Mouse (Mus musculus) kidney, adult 8-10 months (tissue): ENCODE measurements around the gene Olfr91.
"Not testable (repeated sequence)": the region's sequence is repeated elsewhere in the genome, so short reads cannot be mapped to it uniquely, and the experiment has no call there.

Experiments used
- DNase-seq, 2 experiments: peaks; one replicate each; pipeline ENCODE4 v3.0.0; 2022

Gene Olfr91

DNA sequence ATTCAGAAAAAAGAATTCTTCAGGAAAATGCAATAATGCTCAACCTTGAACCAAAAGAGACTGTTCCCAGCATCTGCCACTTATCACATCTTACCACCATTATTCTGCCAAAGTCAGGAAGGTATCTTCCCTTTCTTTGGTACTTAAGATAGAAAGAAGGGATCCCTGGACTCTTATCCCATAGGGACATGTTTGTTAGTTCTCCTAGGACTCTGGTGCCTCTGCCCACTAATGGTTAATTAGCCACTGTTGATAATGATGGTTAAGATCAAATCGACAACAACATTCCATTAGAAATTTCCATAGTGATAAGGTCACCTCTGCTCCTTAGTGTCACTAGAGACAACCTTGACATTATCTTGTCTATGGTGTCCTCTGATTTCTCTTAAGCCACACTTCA lies at the start of gene Olfr91:
TSS of gene Olfr91 (minus strand) at position 101 of the 400 bp plus-strand sequence.
- DNase-seq, result no peak

DNA sequence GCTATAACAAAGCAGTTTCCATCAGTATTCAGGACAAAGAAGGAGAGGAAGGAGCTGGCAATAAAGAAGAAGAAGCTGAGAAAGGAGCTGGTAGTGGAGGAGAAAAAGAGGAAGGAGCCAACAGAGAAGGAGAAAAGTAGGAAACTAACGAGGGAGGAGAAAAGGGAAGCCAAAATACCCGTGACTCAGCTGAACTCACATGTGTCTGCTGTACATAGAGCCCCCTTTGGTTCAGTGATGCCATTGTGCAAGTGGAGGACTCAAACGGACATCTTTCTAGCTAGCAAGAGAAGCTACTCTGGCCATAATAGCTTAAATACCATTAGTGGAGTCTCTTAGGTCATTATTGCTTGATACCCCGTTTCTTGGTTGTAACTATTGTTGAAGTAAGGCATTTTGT lies 33.3 kb upstream of the Olfr91 start:
- not testable (repeated sequence) for DNase-seq

GRCm38 (mm10) chr17:37119988-37120387 lies 21.9 kb upstream of the Olfr91 start, which contains the start of gene Olfr92:
Gene Olfr92 (minus strand): TSS chr17:37120088.
- DNase-seq, result no peak

DNA sequence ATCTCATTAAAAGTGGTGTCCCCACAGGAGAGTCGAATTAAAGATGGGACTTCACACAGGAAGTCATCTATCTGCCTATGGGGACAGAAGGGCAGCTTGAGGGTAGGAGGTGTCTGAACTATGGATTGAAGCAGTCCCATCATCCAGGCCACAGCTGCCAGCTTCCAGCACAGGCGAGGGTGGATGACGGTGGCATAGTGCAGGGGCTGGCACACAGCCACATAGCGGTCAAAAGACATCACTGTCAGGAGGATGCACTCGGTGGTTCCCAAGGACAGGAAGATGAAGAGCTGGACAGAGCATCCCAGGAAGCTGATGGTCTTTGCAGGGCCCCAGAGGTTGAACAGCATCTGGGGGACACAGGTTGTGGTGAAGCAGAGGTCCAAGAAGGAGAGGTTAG lies 4.8 kb downstream of the Olfr91 start:
- no peak for DNase-seq

- no peak for DNase-seq
Observed at GRCm38 (mm10) chr17:37092198-37092597, 5.9 kb downstream of the Olfr91 start.

GRCm38 (mm10) chr17:37088399-37088798 lies 9.7 kb downstream of the Olfr91 start, which contains the start of gene Olfr90:
Gene Olfr90 (minus strand): TSS chr17:37088499.
- DNase-seq, result no peak

DNA sequence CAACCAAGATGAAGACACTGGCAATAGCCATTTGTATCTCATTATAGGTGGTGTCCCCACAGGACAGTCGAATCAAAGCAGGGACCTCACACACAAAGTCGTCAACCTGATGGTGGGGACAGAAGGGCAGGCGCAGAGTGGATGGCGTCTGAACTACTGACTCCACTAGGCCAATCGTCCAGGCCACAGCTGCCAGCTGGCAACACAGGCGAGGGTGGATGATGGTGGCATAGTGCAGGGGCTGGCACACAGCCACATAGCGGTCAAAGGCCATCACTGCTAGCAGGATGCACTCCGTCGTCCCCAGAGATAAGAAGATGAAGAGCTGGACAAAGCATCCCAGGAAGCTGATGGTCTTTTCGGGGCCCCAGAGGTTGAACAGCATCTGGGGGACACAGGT lies 12.5 kb downstream of the Olfr91 start:
- no peak for DNase-seq

- no peak for DNase-seq
Observed at GRCm38 (mm10) chr17:37084632-37085031, 13.4 kb downstream of the Olfr91 start.

- peak; percentile 17 to 42 for DNase-seq
Observed at GRCm38 (mm10) chr17:37083327-37083726, 14.8 kb downstream of the Olfr91 start.

GRCm38 (mm10) chr17:37081659-37082058 lies 16.4 kb downstream of the Olfr91 start:
- no peak for DNase-seq

DNA sequence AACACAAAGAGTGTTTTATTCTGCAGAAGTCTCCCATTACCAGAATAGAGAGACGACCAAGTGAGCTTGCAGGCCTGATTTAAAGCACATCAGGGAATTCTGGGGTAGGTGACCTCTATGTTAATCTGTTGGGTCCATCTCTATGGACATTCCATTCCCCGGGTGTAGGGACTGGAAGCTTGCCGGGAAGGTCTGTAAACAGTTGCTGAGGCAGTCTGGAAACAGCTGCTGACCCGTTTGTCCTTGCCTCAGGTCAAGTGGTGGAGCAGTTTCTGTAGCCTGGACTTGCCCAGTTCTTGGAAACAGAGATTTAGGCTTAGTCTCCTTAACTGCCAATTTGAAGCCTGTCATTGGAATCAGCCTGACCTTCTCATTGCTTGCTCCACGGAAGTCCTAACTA lies 18.0 kb downstream of the Olfr91 start:
- DNase-seq, result peak; percentile 35 to 45

- no peak for DNase-seq
Observed at GRCm38 (mm10) chr17:37078990-37079389, 19.1 kb downstream of the Olfr91 start.

DNA sequence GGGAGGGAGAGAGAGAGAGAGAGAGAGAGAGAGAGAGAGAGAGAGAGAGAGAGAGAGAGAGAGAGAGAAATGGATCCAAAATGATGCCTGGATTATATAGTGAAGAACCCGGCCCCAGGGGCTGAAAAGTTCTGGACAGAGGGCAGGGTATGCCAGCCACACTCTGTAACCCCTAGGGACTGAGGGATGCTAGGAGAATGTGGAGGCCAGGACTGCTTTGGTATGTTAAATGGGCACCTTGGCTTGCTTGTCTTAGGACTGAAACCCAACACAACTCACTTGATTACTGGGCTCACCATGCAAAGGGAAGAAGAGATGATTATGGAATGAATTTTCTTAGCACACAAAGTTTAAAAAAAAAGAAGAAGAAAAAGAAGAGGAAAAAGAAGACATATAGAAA lies 19.9 kb downstream of the Olfr91 start:
- DNase-seq, result no peak

GRCm38 (mm10) chr17:37075766-37076165 lies 22.3 kb downstream of the Olfr91 start:
- DNase-seq, result no peak

GRCm38 (mm10) chr17:37075181-37075580 lies 22.9 kb downstream of the Olfr91 start:
- DNase-seq, result no peak

- DNase-seq, result no peak
Observed at GRCm38 (mm10) chr17:37072730-37073276, 25.3 kb downstream of the Olfr91 start.

DNA sequence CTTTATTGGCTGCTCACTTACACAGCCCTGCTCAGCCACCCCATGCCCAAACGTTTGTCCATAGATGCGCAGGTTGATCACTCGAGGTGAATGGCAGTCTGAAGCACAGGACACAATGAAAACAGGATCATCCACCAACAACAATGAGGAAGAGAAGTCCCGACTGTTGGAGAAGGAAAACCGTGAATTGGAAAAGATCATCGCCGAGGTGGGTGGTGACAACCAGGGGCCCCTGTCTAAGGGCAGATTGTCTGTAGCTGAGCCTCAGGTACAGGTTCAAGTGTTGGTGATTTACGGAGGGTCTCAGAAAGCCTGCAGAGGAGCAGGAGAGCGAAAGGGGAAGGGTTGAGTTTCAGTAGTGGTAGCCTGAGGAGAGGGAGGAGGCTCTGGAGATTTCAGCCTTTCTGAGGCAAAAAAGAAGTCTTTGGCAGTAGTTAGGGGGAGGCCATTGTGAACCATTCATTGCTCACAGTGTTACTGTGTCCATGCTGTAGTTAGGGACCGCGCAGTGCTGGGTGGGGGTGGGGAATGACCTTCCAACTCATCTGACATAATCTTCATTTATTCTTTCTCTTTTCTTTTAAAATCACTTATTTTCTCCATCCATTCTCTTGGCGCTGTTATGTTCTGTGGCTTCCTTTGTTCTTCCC lies 25.9 kb downstream of the Olfr91 start:
- no peak for DNase-seq

GRCm38 (mm10) chr17:37070121-37070520 lies 28.0 kb downstream of the Olfr91 start:
- DNase-seq, result no peak

DNA sequence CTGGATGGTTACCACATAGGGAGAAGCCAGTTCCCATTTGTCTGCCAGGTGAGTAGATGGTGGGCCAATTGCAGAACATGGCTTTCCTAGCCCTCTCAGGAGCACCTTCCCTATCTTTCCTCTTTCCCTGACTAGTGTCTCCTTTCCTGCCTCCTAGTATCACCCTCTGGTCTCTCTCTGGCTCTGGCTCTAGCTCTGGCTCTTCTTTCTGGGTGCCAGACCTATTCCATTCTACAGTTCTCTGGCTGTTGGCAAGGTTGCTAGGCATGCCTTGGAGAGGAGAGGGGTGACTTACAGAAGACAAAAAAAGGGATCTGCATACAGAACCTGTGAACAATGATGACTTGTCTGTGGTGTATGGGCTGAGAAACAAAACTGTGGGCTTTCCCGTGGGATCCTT lies 30.2 kb downstream of the Olfr91 start:
- DNase-seq, result no peak

- DNase-seq, result no peak
Observed at GRCm38 (mm10) chr17:37065993-37066392, 32.1 kb downstream of the Olfr91 start.

- DNase-seq, result no peak
Observed at GRCm38 (mm10) chr17:37063686-37064495, 34.2 kb downstream of the Olfr91 start.

- DNase-seq, result no peak
Observed at GRCm38 (mm10) chr17:37063063-37063462, 35.0 kb downstream of the Olfr91 start.

DNA sequence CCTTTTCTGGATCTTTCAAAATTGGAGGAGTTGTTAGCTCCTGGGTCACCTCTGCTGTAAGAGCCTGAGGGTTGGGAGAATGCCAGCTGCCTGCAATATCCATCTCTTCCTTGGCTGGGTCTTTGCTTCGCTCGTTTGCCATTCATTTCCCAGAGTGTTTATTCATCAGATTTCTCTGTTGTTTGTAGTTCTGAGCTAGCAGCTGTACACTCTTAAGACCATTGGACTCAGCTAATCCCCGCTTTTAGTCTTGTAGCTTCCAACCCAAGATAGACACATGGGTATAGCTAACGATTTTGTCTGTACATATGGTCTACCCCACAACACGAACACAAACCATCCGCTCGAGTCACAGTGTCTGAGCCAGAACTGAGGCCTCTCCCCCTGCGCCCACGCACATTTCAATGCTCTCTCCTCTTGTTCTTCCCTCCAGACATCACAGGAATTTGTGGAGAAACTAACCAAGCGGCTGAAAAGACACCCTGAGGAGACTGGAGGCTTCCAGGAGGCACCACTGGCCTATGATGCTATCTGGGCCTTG lies 35.9 kb downstream of the Olfr91 start:
- no peak for DNase-seq

DNA sequence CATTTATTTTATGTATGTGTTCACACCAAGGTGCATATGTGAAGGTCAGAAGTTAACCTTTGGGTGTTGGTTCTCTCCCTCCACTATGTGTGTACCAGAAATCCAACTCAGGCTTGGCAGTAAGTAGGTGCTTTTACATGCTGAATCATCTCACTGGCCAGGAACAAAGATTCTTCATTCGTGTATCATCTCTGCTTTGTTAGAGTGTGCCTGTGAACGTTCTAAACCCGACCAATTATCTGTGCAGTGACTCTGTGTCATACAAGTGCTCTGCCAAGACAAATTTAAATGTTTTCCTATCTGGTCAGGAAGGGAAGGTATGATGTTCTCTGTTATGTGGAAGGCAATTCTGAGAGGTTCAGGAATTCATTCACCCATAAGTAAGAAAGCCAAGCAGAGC lies 36.6 kb downstream of the Olfr91 start:
- no peak for DNase-seq
